Mouse (Mus musculus): ENCODE results near the gene Podn. TPM values are rescaled to one million over a fixed set of nuclear protein-coding genes. Genes with fewer than 3 reads are reported as not detected.
"Not testable (repeated sequence)": the region's sequence is repeated elsewhere in the genome, so short reads cannot be mapped to it uniquely, and the experiment has no call there.

Gene Podn
- not detected in 2 replicates for total RNA-seq (2015)
- not detected in 2 replicates for total RNA-seq (2017)

DNA sequence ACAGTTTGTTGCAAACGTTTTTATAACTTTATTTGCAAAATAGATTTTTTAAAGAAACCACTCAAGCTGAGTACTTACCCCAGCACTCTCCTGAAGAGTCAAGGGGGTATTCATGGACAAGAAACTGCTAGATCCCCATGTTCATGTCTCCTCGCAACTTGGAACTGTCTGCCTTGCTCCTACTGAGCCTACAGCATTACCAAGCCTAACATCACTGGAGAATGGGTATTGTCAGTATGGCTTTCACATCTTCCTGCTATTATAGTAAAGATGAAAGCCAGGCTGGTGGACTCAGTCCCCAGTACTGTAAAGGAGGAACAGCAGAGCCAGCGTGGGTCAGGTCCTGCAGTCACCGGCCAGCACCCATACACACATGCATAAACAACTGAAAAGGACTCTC is at the start of gene Podn:
Gene Podn (minus strand): TSS at position 101 of the 400 bp plus-strand sequence.
- no peak for ATAC-seq (ENCODE audit: poor library complexity, severe bottlenecking)

GRCm38 (mm10) chr4:108145554-108145953 is 49.3 kb upstream of the Podn start:
- not testable (repeated sequence) for ATAC-seq (ENCODE audit: poor library complexity, severe bottlenecking)

DNA sequence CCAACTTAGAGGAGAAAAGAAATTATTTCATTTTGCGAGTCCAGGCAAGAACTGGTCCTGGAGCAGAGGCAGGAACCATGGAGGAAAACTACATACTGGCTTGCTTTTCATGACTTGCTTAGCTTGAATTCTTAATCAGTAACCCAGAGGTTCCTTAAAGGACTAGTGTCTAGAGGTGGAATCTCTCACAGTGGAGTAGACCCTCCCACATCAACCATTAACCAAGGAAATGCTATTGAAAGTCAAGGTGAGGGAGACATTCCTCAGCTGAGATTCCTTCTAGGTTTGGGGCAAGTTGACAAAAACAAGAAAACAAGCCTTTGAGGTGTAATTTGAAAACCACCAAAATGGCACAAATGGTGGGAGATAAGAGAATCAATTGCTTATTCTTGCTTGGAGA is 48.6 kb upstream of the Podn start, which contains the start of gene Scp2:
Gene Scp2 (minus strand): TSS at position 119 of the 400 bp plus-strand sequence.
- ATAC-seq (ENCODE audit: poor library complexity, severe bottlenecking) = no peak

- ATAC-seq (ENCODE audit: poor library complexity, severe bottlenecking) = no peak
These were observed 47.5 kb upstream of the Podn start for GRCm38 (mm10) chr4:108143778-108144177.

DNA sequence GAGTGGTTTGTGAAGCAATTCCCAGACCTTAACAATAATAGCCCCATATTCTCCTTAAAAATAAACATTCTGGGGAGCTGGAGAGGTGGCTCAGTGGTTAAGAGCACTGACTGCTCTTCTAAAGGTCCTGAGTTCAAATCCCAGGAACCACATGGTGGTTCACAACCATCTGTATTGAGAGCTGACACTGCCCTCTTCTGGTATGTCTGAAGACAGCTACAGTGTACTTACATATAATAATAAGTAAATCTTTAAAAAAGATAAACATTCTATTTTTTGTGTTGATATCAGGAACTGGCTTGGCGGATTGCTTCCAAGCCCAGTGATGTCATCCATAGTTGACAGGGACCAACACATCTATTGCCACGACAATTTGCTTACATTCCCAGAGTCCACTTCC is 46.9 kb upstream of the Podn start:
- ATAC-seq (ENCODE audit: poor library complexity, severe bottlenecking) = not testable (repeated sequence)

DNA sequence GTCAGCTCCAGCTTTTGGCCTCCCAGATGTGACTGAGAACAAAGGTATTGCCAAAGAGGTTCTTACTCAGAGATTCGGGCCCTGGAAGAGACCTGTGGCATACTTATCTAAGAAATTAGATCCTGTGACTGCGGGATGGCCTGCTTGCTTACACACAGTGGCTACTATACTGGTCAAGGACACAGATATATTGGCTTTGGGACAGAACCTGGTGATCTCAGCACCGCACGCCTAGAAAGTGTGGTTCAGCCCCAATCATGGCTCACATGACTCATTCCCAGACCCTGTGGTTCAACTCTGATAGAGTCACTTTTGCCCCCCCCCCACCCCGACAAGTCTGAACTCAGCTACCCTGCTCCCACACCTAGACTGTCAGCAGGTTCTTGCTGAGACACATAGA is 40.7 kb upstream of the Podn start:
- no peak for ATAC-seq (ENCODE audit: poor library complexity, severe bottlenecking)

DNA sequence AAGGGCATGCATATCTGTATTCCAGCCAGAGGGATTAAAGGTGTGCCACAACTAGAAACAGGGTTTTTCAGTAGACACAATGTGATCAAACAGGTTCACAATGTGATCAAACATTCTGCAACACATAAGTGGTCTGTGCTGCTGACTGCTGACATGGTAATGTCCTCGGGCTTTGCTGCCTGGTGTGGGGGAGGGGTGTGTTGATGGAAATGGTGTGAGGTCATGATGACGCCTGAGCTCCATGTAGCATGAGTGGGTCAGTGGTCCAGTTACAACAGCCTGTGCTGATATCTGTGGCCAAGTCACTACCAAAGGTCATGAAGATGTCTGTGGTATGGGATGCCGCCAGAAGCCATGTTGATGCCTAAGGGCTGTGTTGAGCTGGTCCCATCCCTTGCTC is 34.2 kb upstream of the Podn start:
- ATAC-seq (ENCODE audit: poor library complexity, severe bottlenecking) = no peak

- no peak for ATAC-seq (ENCODE audit: poor library complexity, severe bottlenecking)
These were observed 32.1 kb upstream of the Podn start for GRCm38 (mm10) chr4:108128339-108128738.

DNA sequence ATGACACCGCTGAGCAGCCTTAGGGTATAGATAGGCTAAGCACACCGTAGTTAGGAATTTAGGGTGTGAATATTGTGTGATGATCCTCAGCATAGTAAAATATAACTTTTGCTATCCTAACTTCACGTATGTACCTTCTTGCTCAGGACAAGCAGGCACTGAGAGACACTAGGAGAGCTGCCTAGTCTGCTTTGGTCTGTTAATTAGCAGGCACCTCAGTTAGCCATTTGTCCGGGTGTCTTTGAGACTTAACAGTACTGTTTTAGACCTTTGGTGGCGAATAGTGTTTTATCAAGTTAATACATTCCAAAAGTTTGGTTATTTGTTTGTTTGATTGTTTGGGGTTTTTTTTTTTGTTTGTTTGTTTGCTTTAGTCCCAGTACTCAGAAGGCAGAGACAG is 31.3 kb upstream of the Podn start:
- no peak for ATAC-seq (ENCODE audit: poor library complexity, severe bottlenecking)

GRCm38 (mm10) chr4:108126260-108126659 is 30.0 kb upstream of the Podn start:
- ATAC-seq (ENCODE audit: poor library complexity, severe bottlenecking) = no peak

- ATAC-seq (ENCODE audit: poor library complexity, severe bottlenecking) = no peak
These were observed 27.9 kb upstream of the Podn start for GRCm38 (mm10) chr4:108124104-108124503.

- ATAC-seq (ENCODE audit: poor library complexity, severe bottlenecking) = peak; percentile 94
These were observed 22.0 kb upstream of the Podn start for GRCm38 (mm10) chr4:108117924-108118876.

GRCm38 (mm10) chr4:108117488-108117887 is 21.2 kb upstream of the Podn start:
- no peak for ATAC-seq (ENCODE audit: poor library complexity, severe bottlenecking)

GRCm38 (mm10) chr4:108116466-108116865 is 20.2 kb upstream of the Podn start:
- no peak for ATAC-seq (ENCODE audit: poor library complexity, severe bottlenecking)

DNA sequence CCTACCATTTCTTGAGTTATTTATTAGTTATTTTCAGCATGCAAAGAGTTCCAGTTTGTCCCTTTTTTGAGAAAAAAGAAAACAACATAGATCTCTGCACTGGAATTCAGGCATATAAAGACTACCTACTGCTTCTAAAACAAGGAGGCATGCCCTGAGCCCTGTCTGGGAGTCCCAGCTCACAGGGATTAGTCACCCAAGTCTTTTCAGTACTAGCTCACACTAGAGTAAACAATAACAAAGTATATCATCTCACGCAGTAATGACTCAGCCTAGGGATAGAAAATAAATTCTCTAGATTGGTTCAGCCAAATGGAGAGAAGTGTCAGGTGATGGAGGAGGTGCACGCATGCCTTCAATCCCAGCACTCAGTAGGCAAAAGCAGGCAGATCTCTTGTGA is 14.5 kb upstream of the Podn start:
- no peak for ATAC-seq (ENCODE audit: poor library complexity, severe bottlenecking)

GRCm38 (mm10) chr4:108109728-108110127 is 13.5 kb upstream of the Podn start:
- ATAC-seq (ENCODE audit: poor library complexity, severe bottlenecking) = no peak

GRCm38 (mm10) chr4:108092741-108093397 is 3.4 kb downstream of the Podn start:
- no peak for ATAC-seq (ENCODE audit: poor library complexity, severe bottlenecking)

DNA sequence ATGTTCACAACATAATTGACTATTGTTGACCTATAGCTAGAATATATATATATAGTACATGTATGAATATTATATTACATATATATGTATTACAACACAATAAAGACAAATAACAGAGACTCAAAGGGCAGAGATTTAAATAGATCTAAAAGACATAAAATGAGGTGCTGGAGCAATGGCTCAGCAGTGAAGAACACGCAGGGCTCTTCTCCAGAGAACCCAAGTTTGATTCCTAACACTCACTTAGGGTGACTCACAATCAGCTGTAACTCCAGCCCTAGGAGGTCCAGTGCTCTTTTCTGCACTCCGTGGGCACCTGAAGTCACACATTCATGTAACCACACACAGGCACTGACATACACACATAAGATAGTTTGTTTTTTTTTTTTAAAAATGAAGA is 12.3 kb downstream of the Podn start:
- no peak for ATAC-seq (ENCODE audit: poor library complexity, severe bottlenecking)

GRCm38 (mm10) chr4:108083032-108083735 is 13.1 kb downstream of the Podn start:
- no peak for ATAC-seq (ENCODE audit: poor library complexity, severe bottlenecking)

DNA sequence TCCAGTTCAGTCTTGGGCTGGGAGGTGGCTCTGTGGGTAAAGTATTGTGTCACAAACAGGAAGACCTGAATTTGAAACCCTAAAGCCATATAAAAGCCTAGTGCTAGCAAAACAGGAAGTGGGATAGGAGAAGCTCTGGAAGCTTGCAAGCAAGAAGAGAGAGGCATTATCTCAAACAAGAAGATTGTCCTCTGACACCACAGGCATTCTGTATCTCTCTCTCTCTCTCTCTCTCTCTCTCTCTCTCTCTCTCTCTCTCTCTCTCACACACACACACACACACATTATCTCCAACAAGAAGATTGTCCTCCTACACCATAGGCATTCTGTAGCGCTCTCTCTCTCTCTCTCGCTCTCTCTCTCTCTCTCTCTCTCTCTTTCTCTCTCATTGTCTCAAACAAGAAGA is 13.8 kb downstream of the Podn start:
- peak; percentile 95 for ATAC-seq (ENCODE audit: poor library complexity, severe bottlenecking)

GRCm38 (mm10) chr4:108080876-108081275 is 15.4 kb downstream of the Podn start:
- no peak for ATAC-seq (ENCODE audit: poor library complexity, severe bottlenecking)
